Mouse (Mus musculus): ENCODE data around the gene Btbd10. TPM values are rescaled to one million over a fixed set of nuclear protein-coding genes. Genes with fewer than 3 reads are reported as not detected.

The Btbd10 gene
- polyA plus RNA-seq, 1 experiment from 2014 or later = 30.7 TPM

DNA sequence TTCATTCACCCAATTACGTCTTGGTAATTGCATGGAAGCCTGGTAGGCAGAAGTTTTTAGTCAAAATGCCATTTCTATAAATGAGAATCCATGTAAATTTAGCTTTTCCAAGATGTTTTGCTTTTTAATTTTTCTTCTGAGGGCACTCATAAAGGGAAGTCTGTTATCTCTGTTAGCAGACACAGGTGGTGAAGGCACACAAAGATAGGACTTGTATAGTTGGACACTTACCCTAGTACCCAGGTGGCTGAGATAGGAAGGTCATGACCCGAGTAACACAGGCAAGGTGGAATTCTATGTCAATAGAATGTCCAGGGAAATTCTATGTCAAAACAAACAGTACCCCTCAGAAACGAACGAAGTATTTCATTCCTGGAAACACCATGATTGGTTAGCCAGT, 77.0 kb downstream of the Btbd10 start:
- Histone ChIP-seq H3K27ac (no peak overlapping the region), H3K9me3 (no peaks in the 10 kb centered on the region), H3K4me2 (replicated peaks) (no peak overlapping the region), H3K36me3 (0 out of 2 replicates have a peak, but pooled peaks cover 6% of the 10 kb centered on the region), H3K27me3 (no peaks in the 10 kb centered on the region), H3K4me1 (peaks cover 9% of the 10 kb centered on the region), H3K9ac (no peak overlapping the region), H3K4me3 (no peak overlapping the region)
- no peak for ATAC-seq (ENCODE audit: insufficient number of reproducible peaks, insufficient read depth, low FRiP score, low TSS enrichment)
- 69% methylated on average over 4 of the region's 4 CpGs for WGBS

DNA sequence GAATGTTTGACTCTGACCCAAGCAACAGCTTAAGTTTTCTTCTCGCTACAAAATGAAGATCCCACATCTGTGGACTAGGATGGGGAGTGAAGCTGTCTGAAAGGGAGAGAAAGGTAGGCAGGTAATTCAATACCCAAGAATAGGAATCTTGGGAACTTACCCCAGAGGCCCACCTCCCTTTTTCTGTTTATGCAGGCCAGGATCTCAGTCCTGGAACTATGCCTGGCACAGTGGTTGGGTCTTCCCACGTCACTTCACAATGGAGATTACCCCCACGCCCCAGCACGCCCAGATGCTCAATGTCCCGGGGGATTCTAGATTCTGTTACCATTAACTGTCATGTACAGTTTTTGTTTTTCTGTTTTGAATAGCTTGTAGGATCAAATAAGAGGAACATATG, 77.5 kb downstream of the Btbd10 start:
- Histone ChIP-seq H3K27ac (no peak overlapping the region), H3K9ac (no peak overlapping the region), H3K27me3 (no peaks in the 10 kb centered on the region), H3K4me2 (replicated peaks) (no peak overlapping the region), H3K36me3 (0 out of 2 replicates have a peak, but pooled peaks cover 6% of the 10 kb centered on the region), H3K9me3 (no peaks in the 10 kb centered on the region), H3K4me1 (peaks cover 9% of the 10 kb centered on the region), H3K4me3 (no peak overlapping the region)
- ATAC-seq (ENCODE audit: insufficient number of reproducible peaks, insufficient read depth, low FRiP score, low TSS enrichment) = no peak
- WGBS = 79% methylated on average over 5 of the region's 5 CpGs

DNA sequence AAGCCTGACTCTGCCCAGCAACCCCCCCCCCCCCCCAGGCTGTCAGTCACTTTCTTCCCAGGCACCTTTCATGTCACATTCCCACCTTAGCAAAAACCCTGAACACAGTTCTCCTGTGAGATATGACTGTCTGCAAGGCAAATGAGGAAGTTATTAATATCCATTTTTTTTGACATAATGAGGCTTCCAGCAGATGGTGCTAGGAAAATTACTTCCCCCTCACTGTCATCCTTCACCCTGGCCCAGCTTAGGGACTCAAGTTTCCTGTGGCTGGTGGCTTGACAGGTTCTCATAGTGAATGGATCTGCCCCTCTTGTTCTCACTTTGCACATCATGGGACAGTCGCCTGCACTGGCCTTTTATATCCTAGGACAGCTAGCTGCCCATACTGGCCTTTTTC, 80.0 kb downstream of the Btbd10 start:
- Histone ChIP-seq H3K9ac (no peak overlapping the region), H3K27ac (no peak overlapping the region), H3K27me3 (no peaks in the 10 kb centered on the region), H3K4me1 (no peaks in the 10 kb centered on the region), H3K4me3 (no peak overlapping the region), H3K9me3 (no peaks in the 10 kb centered on the region), H3K36me3 (0 out of 2 replicates have a peak, but pooled peaks cover 6% of the 10 kb centered on the region), H3K4me2 (replicated peaks) (no peak overlapping the region)
- 74% methylated on average over 1 of the region's 1 CpGs for WGBS
- ATAC-seq (ENCODE audit: insufficient number of reproducible peaks, insufficient read depth, low FRiP score, low TSS enrichment) = no peak

DNA sequence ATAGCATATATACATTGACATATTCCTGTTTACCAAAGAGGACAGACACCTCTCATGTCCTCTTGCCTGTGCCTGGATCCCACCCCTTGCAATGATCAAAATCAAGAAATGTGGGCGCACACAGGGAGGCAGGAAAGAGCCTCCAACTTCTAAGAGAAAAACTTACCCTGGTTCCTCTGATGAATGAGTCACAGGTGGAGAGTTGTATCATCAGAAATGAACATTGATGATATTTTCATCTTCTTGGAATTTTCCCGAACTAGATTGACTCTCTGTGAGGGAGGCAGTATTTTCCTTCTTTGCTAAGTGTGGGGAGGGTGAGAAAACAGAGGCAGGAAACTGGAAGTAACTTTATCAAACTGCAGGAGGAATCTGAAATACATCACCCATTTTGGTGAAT, 83.8 kb downstream of the Btbd10 start:
- WGBS = 86% methylated on average over 2 of the region's 2 CpGs
- Histone ChIP-seq H3K27ac (no peak overlapping the region), H3K9me3 (no peaks in the 10 kb centered on the region), H3K4me2 (replicated peaks) (no peak overlapping the region), H3K4me3 (no peak overlapping the region), H3K27me3 (no peaks in the 10 kb centered on the region), H3K9ac (no peak overlapping the region), H3K4me1 (peaks cover 2% of the 10 kb centered on the region; the same call in 1 of the 2 replicates), H3K36me3 (peaks cover 12% of the 10 kb centered on the region; the same call in 1 of the 2 replicates)
- ATAC-seq (ENCODE audit: insufficient number of reproducible peaks, insufficient read depth, low FRiP score, low TSS enrichment) = no peak

DNA sequence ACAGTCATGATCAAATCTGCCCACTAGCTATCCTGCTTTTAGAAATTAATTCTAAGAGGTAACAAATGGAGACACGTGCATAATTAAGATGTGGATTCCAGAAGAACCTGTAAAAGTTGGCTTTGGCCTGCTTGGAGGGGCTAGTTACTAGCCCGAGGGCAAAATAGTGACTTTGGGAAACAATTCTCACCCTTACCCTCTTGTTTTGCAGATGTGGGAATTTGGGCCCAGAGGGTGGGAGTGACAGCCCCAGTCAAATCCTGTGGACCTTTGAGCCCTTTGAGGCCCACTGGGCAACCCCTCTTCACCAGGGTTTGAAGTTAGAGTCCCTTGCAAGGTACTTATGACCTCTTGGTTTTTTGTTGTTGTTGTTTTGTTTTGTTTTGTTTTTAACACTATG, 89.9 kb downstream of the Btbd10 start:
- peaks cover 7% of the 10 kb centered on the region for H3K4me1 ChIP-seq
- ATAC-seq (ENCODE audit: insufficient number of reproducible peaks, insufficient read depth, low FRiP score, low TSS enrichment) = no peak
- no peaks in the 10 kb centered on the region for H3K27me3 ChIP-seq
- H3K27ac ChIP-seq = no peak overlapping the region
- peaks cover 6% of the 10 kb centered on the region; the same call in 1 of the 2 replicates for H3K36me3 ChIP-seq
- 62% methylated on average over 2 of the region's 2 CpGs for WGBS
- H3K4me2 ChIP-seq (replicated peaks) = no peak overlapping the region
- H3K9ac ChIP-seq = no peak overlapping the region
- H3K9me3 ChIP-seq = no peaks in the 10 kb centered on the region
- H3K4me3 ChIP-seq = no peak overlapping the region

DNA sequence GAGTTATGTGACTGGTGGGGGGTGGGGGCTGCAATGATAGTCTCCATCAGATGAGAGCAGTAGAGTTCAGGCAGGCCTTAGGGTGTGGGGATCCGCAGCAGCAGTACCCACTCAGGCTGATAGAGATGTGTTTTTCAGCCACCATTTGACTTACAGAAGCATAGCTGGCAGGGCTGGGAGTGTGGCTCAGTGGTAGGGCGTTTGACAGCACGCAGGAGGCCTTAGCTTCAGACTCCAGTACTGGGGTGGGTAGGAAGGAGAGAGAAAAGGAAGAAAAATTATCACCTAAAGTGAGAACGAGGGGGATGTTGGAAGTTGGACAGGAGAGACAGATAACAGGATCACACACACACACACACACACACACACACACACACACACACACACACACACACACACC, 90.7 kb downstream of the Btbd10 start:
- no peak overlapping the region for H3K9ac ChIP-seq
- 73% methylated on average over 4 of the region's 4 CpGs for WGBS
- no peak overlapping the region for H3K27ac ChIP-seq
- no peak overlapping the region for H3K4me2 ChIP-seq (replicated peaks)
- no peaks in the 10 kb centered on the region for H3K9me3 ChIP-seq
- no peak for ATAC-seq (ENCODE audit: insufficient number of reproducible peaks, insufficient read depth, low FRiP score, low TSS enrichment)
- H3K4me1 ChIP-seq = peaks cover 7% of the 10 kb centered on the region
- no peaks in the 10 kb centered on the region for H3K27me3 ChIP-seq
- H3K36me3 ChIP-seq = peaks cover 5% of the 10 kb centered on the region; the same call in 1 of the 2 replicates
- no peak overlapping the region for H3K4me3 ChIP-seq

DNA sequence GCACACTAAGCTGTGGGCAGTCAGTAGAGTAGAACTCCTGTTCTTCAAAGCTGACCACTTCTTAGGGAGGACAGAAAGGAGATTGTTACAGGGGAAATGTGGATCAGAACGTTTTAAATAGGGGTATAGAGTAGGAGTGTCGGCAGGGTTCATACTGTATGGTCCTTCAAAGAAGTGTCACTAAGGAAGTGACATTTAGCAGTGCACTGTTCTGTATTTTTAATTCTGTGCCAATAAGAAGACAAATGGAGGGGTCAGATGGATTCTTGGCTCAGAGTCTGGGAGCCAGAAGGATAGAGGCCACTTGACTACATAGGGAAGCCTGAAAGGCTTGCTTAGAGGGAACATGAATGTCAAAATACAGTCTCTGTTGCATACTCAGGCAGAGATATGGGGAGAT, 91.9 kb downstream of the Btbd10 start:
- Histone ChIP-seq H3K9ac (no peak overlapping the region), H3K27me3 (no peaks in the 10 kb centered on the region), H3K36me3 (no peaks in the 10 kb centered on the region), H3K4me1 (peaks cover 7% of the 10 kb centered on the region), H3K27ac (no peak overlapping the region), H3K9me3 (no peaks in the 10 kb centered on the region), H3K4me2 (replicated peaks) (no peak overlapping the region), H3K4me3 (no peak overlapping the region)
- no peak for ATAC-seq (ENCODE audit: insufficient number of reproducible peaks, insufficient read depth, low FRiP score, low TSS enrichment)
- WGBS = 60% methylated on average over 2 of the region's 2 CpGs

DNA sequence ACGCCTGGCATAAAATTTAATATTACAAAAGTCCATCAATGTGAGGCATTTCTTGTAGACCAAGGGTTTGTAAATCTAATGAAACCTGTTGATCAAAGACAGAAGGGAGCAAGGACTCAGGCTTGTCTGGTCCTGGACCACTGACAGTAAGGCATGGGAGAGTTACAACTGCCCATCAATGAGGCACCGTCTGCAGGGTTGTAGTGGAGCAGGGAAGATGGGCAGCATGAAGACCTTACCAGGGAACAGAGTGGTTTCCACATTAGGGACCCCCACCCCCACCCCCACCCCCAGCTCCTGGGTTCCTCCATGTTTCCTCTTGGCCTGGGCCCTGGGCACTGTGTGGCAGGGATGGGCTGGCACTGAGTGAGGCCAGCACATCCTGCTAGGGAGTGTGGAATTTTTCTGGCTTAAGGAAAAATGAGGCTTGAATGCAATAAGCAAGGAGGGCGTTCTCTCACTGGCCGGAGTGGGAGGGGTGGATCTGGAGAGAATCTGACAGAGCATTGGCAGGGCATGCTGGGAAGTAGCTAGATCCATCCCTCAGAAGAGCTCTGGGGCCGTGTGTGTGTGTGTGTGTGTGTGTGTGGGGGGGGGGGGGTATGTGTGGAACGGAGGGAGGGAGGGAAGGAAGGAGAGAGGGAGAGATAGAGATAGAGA, 96.7 kb downstream of the Btbd10 start:
- 67% methylated on average over 6 of the region's 6 CpGs for WGBS
- ATAC-seq (ENCODE audit: insufficient number of reproducible peaks, insufficient read depth, low FRiP score, low TSS enrichment) = 0 out of 2 replicates have a peak, but pooled peaks have one; percentile 22
- no peak overlapping the region for H3K9ac ChIP-seq

DNA sequence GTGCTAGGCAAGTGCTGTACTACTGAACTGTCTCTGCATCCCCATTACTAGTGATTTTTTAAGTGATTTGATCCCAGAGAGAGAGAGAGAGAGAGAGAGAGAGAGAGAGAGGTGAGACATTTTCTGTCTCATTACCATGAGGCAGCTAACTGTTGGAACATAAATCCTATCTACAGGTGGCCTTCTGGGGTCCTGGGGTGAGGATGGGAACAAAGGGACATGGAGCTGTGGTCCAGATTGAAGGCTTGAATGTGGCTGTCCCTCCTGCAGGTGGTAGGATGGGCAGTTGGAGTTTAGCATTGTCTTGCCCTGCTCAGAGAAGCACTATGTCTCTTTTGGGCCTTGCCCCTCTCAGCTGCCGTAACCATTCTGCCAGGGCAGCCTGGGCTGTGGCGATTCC, 98.2 kb downstream of the Btbd10 start:
- no peaks in the 10 kb centered on the region for H3K4me1 ChIP-seq
- WGBS = 78% methylated on average over 2 of the region's 2 CpGs
- H3K27ac ChIP-seq = no peak overlapping the region
- H3K9me3 ChIP-seq = no peaks in the 10 kb centered on the region
- no peaks in the 10 kb centered on the region for H3K36me3 ChIP-seq
- H3K4me3 ChIP-seq = no peak overlapping the region
- H3K4me2 ChIP-seq (replicated peaks) = no peak overlapping the region
- H3K27me3 ChIP-seq = no peaks in the 10 kb centered on the region
- H3K9ac ChIP-seq = no peak overlapping the region
- ATAC-seq (ENCODE audit: insufficient number of reproducible peaks, insufficient read depth, low FRiP score, low TSS enrichment) = no peak

More for the DNA sequence above, 96.7 kb downstream of the Btbd10 start:
- Histone ChIP-seq H3K4me3 (no peak overlapping the region), H3K27me3 (no peaks in the 10 kb centered on the region), H3K4me2 (replicated peaks) (no peak overlapping the region), H3K27ac (no peak overlapping the region), H3K36me3 (no peaks in the 10 kb centered on the region), H3K4me1 (no peaks in the 10 kb centered on the region), H3K9me3 (no peaks in the 10 kb centered on the region)

DNA sequence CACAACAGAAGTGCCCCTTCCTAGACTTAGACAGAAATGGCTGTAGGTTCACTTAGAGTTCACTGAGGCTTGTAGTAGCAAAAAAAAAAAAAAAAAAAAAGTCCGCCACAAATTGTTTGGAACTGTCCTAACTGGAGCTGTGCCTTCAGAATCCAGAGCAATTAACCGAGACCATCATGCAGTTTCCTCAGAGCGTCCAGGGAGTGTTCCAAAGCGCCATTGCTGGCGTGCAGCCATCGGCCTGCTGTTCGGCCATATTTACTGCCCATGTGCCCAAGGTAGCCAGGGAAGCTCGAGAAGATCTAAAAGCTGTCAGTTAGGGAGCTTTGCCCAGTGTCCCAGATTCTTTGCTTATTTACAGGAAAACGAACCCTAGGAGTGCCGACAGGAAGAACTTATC, 98.6 kb downstream of the Btbd10 start:
- no peaks in the 10 kb centered on the region for H3K4me1 ChIP-seq
- H3K36me3 ChIP-seq = no peaks in the 10 kb centered on the region
- H3K9ac ChIP-seq = no peak overlapping the region
- no peak overlapping the region for H3K4me2 ChIP-seq (replicated peaks)
- WGBS = 79% methylated on average over 10 of the region's 10 CpGs
- ATAC-seq (ENCODE audit: insufficient number of reproducible peaks, insufficient read depth, low FRiP score, low TSS enrichment) = no peak
- H3K9me3 ChIP-seq = no peaks in the 10 kb centered on the region
- no peaks in the 10 kb centered on the region for H3K27me3 ChIP-seq
- H3K27ac ChIP-seq = no peak overlapping the region
- no peak overlapping the region for H3K4me3 ChIP-seq

DNA sequence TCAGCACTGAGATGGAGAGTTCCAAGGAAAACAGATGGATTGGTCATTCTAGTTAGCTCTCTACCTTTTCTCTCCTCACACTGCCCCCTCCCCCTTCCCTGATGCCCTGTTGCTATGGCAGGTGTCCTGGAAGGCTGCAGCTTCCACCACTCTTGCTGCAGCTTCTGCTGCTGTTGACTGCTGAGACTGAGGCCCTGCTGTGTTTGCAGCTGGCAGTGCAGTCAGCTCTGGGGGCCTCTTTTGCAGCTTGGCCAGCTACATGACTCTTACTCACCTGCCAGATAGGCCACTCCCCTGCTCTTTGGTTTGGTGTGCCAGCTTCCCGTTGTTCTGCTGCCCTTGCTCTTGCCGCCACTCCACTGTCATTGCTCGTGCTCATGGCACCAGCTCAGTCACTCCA, 99.3 kb downstream of the Btbd10 start:
- no peaks in the 10 kb centered on the region for H3K27me3 ChIP-seq
- H3K36me3 ChIP-seq = no peaks in the 10 kb centered on the region
- ATAC-seq (ENCODE audit: insufficient number of reproducible peaks, insufficient read depth, low FRiP score, low TSS enrichment) = no peak
- H3K9ac ChIP-seq = no peak overlapping the region
- whole genome bisulfite sequencing = 65% methylated on average over 3 of the region's 3 CpGs
- H3K4me1 ChIP-seq = no peaks in the 10 kb centered on the region; the same call in 1 of the 2 replicates
- no peak overlapping the region for H3K27ac ChIP-seq
- no peak overlapping the region for H3K4me3 ChIP-seq
- H3K9me3 ChIP-seq = no peaks in the 10 kb centered on the region
- H3K4me2 ChIP-seq (replicated peaks) = no peak overlapping the region

DNA sequence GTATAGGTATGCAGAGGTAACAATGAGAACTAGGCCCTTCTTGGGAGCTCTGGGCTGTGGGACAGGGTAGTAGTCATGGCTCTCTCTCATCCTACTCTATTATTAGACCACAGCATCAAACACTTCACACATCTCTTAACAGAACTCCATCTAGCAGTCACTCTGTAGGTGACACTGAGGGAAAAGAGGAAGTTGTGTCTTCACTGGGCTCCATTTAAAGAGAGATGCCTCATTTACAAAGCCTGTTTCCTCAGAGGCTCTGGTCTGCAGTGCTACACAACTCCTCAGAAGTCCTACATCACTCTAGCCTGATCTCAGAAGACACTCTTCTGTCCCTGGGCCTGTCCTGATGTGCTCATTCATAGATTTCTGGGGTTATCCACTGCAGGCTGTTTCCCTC, 100.1 kb downstream of the Btbd10 start:
- Histone ChIP-seq H3K9ac (no peak overlapping the region), H3K36me3 (no peaks in the 10 kb centered on the region), H3K27me3 (no peaks in the 10 kb centered on the region), H3K4me1 (peaks cover 5% of the 10 kb centered on the region; the same call in 1 of the 2 replicates), H3K9me3 (no peaks in the 10 kb centered on the region), H3K4me3 (no peak overlapping the region), H3K4me2 (replicated peaks) (no peak overlapping the region), H3K27ac (no peak overlapping the region)
- no peak for ATAC-seq (ENCODE audit: insufficient number of reproducible peaks, insufficient read depth, low FRiP score, low TSS enrichment)
